Mouse (Mus musculus) right cerebral cortex, postnatal 36 days (tissue): ENCODE results near the gene Phf21a.

Source experiments
- DNase-seq, 2 experiments: peaks; one replicate each; pipeline ENCODE4 v3.0.0; 2022; ENCODE audit warnings: low spot score in 2 of 2, mixed read lengths in 1 of 2

The Phf21a gene

DNA sequence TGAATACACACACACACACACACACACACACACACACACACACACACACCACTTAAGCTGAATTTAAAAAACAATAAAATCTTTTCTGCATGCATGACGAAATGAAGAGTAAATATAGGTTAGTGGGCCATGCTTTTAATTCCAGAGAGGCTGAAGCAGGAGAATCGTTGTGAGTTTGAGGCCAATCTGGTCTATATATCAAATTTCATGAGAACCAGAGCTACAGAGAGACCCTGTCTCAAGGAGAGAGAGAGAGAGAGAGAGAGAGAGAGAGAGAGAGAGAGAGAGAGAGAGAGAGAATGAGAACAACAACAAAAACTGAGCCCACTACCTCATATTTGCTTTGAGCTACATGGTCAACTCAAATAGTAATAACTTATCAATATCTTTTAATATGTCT, at the start of gene Phf21a:
TSS of gene Phf21a (plus strand) at position 301 of the 400 bp plus-strand sequence.
- DNase-seq = no peak

DNA sequence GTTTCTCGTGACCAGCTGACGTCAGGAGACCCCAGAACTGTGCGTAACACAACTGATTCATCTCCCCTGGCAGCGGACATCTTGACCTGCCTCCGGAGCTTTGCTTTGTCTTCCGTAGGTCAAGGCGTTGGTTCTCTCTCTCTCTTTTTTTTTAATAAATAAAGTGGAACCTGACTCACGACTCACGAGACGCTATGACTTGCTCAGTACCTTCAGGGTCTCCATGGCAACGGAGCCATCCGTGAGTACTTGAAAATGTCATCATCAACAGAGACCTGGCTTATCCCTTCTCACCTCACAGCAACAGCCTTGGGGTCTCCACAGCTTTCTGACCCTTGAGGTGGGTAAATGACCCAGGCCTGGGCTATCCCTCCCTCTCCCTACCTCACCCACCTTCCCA, 49.6 kb upstream of the Phf21a start:
- DNase-seq = no peak

DNA sequence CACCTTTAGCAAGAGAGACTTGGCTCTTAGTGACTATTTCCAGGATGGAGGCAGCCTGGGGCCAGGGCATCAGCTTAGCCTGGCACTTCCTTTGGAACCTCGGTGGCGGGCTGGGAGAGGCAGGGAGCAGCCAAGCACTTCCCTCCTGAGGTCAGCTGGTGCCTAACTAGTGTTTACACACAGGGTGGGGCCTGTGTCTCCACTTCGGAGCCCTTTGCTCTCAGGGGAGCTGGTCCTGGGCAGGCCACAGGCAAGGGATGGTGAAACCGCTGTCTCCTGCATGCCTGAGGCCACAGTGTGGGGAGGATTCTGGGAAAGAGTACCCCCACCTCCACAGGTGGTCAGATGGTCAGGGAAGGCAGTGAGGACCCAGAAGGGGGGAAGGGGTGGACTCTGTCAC, 45.3 kb upstream of the Phf21a start:
- DNase-seq = no peak

DNA sequence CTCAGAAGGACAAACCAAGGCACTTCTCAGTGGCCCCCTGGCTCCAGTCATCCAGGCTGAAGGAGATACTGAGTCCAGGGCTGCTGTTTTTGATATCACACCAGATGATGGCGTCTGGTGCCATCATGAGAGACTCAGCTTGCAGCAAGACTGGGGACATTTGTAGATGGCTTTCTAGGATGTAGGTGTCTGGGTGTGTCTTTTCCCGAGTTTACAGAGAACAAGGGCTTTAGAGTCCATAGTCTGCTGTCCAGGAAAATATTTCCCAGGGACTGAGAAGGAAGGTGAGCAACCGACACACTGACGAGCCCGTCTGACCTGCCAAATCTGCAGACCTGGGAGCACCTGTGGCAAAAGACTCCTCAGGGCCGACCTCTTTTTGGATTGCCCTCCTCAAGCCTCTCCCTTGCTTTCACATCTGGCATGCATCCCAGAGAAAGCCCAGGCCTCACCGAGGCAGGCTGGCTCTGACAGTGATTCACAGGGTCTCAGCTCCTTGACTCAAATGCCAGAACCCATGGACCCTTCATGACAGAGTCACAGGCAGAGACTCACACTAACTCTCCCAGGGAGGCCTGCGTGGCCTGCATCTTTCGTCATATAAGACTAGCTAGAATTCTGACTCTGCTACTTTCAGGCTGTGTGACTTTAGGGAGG, 44.8 kb upstream of the Phf21a start:
- no peak for DNase-seq

GRCm38 (mm10) chr2:92052188-92052587, 40.7 kb upstream of the Phf21a start:
- peak; percentile 34 to 57 for DNase-seq

DNA sequence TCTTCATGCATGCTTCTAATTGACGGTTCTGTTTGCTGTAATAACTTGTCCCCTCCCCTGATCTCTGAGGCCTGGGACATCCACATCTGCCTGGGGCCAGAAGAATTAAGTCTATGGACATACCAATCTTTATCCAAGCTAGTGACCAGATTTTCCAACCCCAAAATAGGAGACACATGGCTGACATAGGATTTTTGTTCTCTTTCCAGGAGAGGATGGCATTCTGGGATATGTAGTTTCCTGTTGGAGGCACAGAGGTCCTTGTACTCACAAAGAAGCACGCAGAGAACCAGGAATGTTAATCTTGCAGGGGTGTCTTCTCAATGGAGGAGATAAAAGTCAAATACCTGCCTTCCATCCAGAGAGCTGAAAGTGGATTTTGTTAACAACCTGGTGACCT, 40.2 kb upstream of the Phf21a start:
- no peak for DNase-seq

GRCm38 (mm10) chr2:92055101-92055813, 37.7 kb upstream of the Phf21a start:
- DNase-seq = peak; percentile 82

- DNase-seq = peak; percentile 34 to 59
These were observed 37.1 kb upstream of the Phf21a start for GRCm38 (mm10) chr2:92055831-92056236.

DNA sequence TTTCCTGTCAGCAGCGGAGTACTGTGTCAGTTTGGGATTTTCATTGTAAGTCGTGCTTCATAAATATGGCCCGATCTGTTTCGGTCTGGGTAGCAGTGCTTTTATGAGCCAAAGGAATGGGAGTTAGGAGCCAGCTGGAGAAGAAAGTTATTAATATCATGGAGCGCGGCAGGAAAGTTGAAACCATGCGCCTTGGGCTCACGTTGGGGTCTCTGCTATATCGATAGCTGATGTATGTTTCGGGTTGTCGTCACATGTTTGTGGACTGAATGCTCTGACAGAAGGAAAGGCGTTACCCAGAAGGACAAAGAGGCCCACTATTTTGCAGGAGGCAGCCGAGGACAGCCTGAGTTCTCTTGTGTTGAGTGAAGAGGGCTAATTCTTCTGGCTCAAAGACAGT, 36.2 kb upstream of the Phf21a start:
- no peak for DNase-seq

- DNase-seq = peak; percentile 92 to 93
These were observed 34.4 kb upstream of the Phf21a start for GRCm38 (mm10) chr2:92058469-92058868.

GRCm38 (mm10) chr2:92058936-92059335, 34.0 kb upstream of the Phf21a start:
- no peak for DNase-seq

DNA sequence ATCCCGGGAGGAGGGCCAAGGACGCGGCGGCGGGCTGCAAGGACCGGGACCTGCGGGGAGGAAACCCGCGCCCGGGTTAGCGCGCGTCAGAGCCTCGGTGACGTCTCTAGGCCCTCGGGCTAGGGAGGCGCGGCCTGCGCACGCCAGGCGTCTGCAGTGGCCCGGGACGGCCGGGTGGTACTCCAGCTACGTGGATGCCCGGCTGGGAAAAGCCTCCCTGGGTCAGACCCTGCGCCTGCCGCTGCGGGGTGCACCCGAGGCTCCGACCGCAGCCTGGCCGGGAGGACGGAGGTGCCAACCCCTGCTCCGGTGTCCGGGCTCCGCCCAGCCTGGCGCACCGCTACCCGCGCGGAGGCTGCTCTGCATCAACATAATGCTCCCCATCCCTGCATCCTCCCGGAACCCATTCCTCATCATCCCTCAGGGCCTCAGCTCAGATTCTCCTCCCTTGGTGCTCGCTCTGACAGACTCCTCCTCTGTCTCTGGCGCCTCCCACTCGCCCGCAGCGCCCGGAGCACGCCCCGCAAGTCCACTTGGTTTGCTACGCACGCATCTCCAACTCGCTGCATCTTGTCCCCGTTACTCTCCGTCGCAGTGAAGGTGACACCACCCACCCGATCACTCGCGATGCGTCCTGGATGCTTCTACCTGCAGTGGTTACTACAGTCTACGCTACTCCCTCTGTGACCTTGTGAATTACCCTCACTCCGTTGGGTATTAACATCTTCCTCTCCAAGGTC, 33.3 kb upstream of the Phf21a start:
- DNase-seq = peak; percentile 53 to 67

DNA sequence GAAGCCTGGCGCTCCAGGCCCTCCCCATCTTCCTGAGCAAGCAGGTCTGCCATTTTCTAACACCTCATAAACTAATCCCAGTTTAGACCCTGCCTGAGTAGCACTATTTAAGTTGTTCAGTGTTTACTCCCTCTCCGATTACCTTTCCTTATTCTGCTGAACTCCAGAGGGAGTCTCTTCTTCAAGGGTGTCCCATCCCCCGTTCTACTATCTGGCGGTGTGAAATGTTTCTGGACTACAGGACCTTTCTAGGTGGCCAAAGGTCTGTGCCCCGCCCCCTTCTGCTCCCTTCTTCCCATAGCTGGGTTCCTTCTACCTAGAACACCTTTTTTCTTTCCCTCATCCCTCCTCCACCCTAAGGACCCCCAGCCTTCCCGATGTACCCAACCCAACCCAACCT, 32.6 kb upstream of the Phf21a start:
- no peak for DNase-seq

DNA sequence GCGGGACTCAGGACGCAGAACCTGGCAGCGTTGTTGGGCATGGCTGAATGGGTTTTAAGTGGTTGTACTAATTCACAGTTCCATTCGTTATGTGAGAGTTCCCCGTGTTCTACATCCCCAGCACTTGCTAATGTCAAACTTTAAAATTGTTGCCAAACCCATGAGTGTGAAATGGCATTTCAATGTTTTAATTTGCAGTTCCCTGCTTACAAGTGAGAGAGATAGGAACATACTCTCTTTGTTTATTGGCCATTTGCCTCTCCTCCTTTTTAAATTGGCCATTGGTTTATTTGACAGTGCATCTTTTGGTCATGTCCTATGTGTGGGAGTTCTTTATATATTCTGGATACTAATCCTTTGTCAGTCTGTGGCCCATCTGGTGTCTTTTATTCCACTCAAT, 31.6 kb upstream of the Phf21a start:
- no peak for DNase-seq

GRCm38 (mm10) chr2:92063106-92063505, 29.8 kb upstream of the Phf21a start:
- no peak for DNase-seq

DNA sequence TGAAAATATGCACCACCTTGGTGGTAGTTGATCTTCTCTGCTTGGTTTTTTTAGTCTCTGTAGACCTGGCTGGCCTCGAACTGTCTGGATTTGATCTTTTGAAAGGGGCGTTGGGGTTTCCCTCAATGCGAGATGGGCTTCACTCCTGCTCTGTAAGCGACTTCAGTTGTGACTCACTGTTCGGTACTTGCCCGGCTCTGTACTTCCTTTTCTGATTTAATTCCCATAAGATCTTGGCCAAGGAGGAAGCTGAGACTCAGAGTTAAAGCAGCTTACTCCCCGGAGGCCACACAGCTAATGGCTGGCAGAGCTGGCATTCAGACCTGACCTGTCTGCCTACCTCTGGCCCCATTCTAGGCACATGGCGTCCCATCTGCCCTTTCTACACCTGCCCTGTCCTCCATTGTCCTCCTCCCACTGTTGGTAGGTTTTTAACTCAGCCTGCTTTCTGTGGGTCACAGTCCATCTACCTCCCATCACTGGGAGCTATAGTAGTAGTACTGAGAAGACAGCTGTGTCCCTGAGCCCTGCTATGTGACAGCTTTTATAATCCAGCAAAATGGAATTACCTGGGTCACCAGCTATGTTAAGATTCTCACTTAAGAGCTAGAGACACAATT, 27.5 kb upstream of the Phf21a start:
- DNase-seq = no peak

DNA sequence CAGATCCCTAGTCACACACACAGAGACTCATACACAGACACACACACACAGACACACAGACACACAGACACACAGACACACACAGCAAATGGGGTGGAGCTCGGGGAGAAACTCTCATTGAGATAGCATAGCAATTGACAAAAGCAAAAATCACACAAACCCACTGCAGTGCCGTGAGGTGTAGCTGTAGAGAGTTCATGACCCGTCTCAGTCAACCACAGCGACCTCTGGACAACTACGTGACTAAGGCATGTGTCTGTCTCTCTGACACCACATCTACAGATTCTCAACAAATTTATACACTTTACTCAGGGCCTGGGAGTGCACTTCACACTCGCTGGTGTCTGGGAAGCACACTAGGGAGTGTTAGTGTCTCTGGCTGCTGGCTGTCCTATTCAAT, 27.0 kb upstream of the Phf21a start:
- no peak for DNase-seq

- no peak for DNase-seq
These were observed 26.0 kb upstream of the Phf21a start for GRCm38 (mm10) chr2:92066899-92067298.

GRCm38 (mm10) chr2:92067600-92067999, 25.3 kb upstream of the Phf21a start:
- DNase-seq = no peak

DNA sequence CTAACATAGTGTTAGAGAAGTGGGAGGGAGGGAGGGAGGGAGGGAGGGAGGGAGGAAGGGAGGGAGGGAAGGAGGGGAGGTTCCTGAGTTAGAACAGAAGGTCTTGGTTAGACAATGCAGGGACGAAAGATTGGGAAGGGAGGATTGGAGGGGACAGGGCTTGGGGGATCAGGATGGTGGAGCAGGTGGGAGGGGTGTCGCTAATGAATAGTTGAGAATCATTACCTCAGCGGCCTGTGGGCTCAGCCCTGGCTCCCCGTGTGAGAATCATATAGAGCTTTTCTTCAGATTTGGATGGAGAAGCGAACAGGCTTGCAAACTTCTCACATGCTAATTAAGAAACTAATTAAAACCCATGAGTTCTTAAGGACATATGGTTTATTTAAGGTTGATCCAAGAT, 23.3 kb upstream of the Phf21a start:
- DNase-seq = no peak

GRCm38 (mm10) chr2:92071143-92071542, 21.8 kb upstream of the Phf21a start:
- no peak for DNase-seq

- no peak for DNase-seq
These were observed 16.7 kb upstream of the Phf21a start for GRCm38 (mm10) chr2:92076086-92076692.
